Mouse (Mus musculus) forebrain, embryonic 13.5 days (tissue): Measurements from ENCODE around the gene Etnk2. TPM values are rescaled to one million over a fixed set of nuclear protein-coding genes. Genes with fewer than 3 reads are reported as not detected.

ENCODE experiments used
- ATAC-seq: fragments of 200-750 bp; cut with Nextera tagmentation; 2 replicates; pipeline ENCODE4 v1.8.0; 2017
- H3K27ac ChIP-seq: fragments of 300-500 bp; sonication (generic); 2 replicates; pipeline ENCODE4 v1.5.1; 2015; ENCODE audit warnings: inconsistent platforms, mild to moderate bottlenecking, moderate library complexity
- H3K27me3 ChIP-seq: fragments of 300-500 bp; sonication (generic); 2 replicates; pipeline ENCODE4 v1.6.1; 2015; ENCODE audit warnings: mild to moderate bottlenecking, inconsistent platforms
- H3K36me3 ChIP-seq: fragments of 300-500 bp; sonication (generic); 2 replicates; pipeline ENCODE4 v1.6.1; 2015; ENCODE audit warnings: mild to moderate bottlenecking, inconsistent platforms; ENCODE audit not compliant: poor library complexity, severe bottlenecking
- H3K4me1 ChIP-seq: fragments of 300-500 bp; sonication (generic); 2 replicates; pipeline ENCODE4 v1.6.1; 2015; ENCODE audit warnings: inconsistent platforms
- H3K4me2 ChIP-seq: fragments of 300-500 bp; sonication (generic); 2 replicates; pipeline ENCODE4 v1.6.1; 2015; ENCODE audit warnings: inconsistent platforms, mild to moderate bottlenecking, moderate library complexity
- H3K4me3 ChIP-seq: fragments of 300-500 bp; sonication (generic); 2 replicates; pipeline ENCODE4 v1.5.1; 2015; ENCODE audit warnings: mild to moderate bottlenecking, inconsistent platforms
- H3K9ac ChIP-seq: fragments of 300-500 bp; sonication (generic); 2 replicates; pipeline ENCODE4 v1.6.1; 2015; ENCODE audit warnings: mild to moderate bottlenecking, inconsistent platforms
- H3K9me3 ChIP-seq: fragments of 300-500 bp; sonication (generic); replicated peaks from 2 replicates; pipeline ENCODE4 v1.6.1; 2016; ENCODE audit warnings: inconsistent platforms
- WGBS: fragments of 180-500 bp; shearing (Covaris S2); methylation state at CpG from one replicate; pipeline ENCODE4 v1.1.7; 2015; 5-methylcytosine and 5-hydroxymethylcytosine counted together
- polyA plus RNA-seq: library from polyadenylated mRNA; unstranded; fragments of >200 nt; fragmentation: Nextera tagmentation; extraction: Ambion mirVana; gene quantifications from 2 replicates; pipeline ENCODE4 v1.2.1, GENCODE M21; 2015

Gene Etnk2
- 2.9 TPM in 2 replicates for polyA plus RNA-seq

DNA sequence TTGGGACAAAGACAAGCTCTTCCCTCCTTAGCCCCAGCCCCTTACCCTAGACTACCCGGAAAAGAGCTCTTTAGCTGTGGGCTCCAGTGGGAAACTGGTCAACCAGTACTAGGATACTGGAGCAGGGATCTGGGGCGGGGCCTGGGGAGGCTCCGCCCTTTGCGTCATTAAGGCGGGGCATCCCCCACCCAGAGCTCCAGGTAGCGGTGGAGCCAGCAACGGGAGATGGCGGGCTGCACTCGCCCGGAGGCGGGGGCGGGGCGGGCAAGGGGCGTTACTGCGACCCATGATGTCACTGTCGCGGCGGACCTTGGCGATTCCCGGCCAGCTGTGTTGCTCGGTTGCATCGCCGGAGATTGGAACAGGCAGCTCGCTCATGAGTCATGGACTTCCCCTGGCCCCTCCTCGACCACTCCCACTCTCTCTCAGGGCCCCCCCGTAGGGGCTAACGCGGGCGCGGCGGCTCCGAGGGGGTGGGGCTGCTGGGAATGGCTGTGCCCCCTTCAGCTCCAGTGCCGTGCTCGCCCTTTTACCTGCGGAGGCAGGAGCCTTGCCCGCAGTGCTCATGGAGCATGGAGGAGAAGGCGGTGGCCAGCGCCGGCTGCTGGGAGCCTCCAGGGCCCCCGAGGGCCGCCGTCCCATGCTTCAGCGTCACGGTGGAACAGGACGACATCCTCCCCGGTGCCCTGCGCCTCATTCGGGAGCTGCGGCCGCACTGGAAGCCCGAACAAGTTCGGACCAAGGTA is at the start of gene Etnk2:
Gene Etnk2 (plus strand): TSS at position 297 of the 746 bp plus-strand sequence.
- peak within 1 kb of the TSS; percentile 67 for H3K9ac ChIP-seq
- peak within 1 kb of the TSS; percentile 62 for H3K4me3 ChIP-seq
- H3K9me3 ChIP-seq, result no peaks in the 10 kb centered on the region
- H3K27me3 ChIP-seq, result peaks cover 51% of the 10 kb centered on the region
- H3K27ac ChIP-seq, result no peak within 1 kb of the TSS
- peak; percentile 75 for ATAC-seq
- peaks cover 36% of the 10 kb centered on the region for H3K4me1 ChIP-seq
- no peaks in the 10 kb centered on the region for H3K36me3 ChIP-seq
- WGBS, result under 1% methylated on average over 51 of the region's 52 CpGs
- peak within 1 kb of the TSS; percentile 97 for H3K4me2 ChIP-seq

DNA sequence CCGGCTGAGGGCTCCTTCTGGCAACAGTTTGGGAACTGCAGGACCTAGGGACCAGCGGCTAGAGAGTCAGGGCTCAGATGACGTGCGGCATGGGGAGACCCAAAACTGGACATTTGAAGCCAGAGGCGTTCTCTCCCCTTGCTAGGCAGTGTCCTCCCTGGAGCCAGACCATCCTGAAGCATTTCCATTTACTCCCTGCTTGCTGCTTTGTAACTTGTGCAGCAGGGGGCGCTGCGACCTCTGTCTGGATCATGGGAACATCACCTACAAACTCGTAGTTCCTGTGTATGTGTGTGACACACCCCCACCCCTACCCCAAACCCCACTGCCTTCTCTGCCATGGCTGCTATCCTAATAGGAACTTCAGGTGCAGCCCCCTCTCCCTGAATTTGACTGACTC is 49.0 kb upstream of the Etnk2 start:
- H3K27ac ChIP-seq, result no peak overlapping the region
- 0 out of 2 replicates have a peak, but pooled peaks cover 5% of the 10 kb centered on the region for H3K27me3 ChIP-seq
- 16% methylated on average over 8 of the region's 8 CpGs for WGBS
- no peak overlapping the region for H3K4me3 ChIP-seq
- peaks cover 9% of the 10 kb centered on the region for H3K9me3 ChIP-seq
- no peak for ATAC-seq
- H3K4me1 ChIP-seq, result peaks cover 13% of the 10 kb centered on the region
- H3K36me3 ChIP-seq, result no peaks in the 10 kb centered on the region
- no peak overlapping the region for H3K4me2 ChIP-seq
- no peak overlapping the region for H3K9ac ChIP-seq

DNA sequence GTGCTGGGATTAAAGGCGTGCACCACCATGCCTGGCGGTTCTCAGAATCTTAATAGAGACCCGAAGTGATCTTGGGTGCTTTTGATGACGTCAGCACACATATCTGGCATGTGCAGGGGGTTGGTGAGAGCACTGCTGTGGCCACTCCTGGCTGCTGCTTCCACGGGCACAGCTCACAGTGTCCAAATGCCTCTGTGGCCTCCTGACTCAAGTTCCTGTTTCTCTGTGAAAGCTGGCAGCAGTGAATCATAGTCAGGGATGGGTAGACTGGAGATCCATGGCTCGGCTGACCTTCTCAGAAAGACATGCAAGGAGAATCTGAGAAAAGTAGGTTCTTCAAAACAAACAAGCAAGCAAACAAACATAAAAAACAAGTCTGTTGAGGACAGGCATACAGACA is 47.6 kb upstream of the Etnk2 start:
- 86% methylated on average over 6 of the region's 6 CpGs for WGBS
- Histone ChIP-seq H3K36me3 (no peaks in the 10 kb centered on the region), H3K4me3 (no peak overlapping the region), H3K4me2 (no peak overlapping the region), H3K27ac (no peak overlapping the region), H3K9me3 (peaks cover 9% of the 10 kb centered on the region), H3K4me1 (peaks cover 13% of the 10 kb centered on the region), H3K27me3 (no peaks in the 10 kb centered on the region), H3K9ac (no peak overlapping the region)
- no peak for ATAC-seq

DNA sequence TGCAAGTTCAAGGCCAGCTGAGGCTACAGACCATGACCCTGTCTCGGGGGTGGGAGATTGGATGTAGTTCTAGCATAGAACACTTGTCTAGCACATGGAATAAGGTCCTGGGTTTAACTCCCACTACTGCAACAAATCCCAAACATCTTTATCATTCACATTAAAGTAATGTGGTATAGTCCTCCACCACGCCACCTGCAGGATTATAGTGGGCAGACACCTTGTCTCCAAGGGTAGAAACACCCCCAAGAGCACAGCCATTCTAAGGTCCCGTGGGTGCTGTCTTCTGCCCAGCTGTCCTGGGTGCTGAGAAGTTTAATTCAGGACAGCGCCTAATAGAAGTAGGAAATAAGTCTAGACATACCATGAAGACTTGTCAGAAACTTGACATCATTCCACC is 46.8 kb upstream of the Etnk2 start:
- Histone ChIP-seq H3K36me3 (no peaks in the 10 kb centered on the region), H3K9me3 (peaks cover 9% of the 10 kb centered on the region), H3K9ac (no peak overlapping the region), H3K27me3 (no peaks in the 10 kb centered on the region), H3K4me2 (no peak overlapping the region), H3K4me3 (no peak overlapping the region), H3K4me1 (peaks cover 13% of the 10 kb centered on the region), H3K27ac (no peak overlapping the region)
- no peak for ATAC-seq
- WGBS, result 90% methylated on average over 4 of the region's 4 CpGs

DNA sequence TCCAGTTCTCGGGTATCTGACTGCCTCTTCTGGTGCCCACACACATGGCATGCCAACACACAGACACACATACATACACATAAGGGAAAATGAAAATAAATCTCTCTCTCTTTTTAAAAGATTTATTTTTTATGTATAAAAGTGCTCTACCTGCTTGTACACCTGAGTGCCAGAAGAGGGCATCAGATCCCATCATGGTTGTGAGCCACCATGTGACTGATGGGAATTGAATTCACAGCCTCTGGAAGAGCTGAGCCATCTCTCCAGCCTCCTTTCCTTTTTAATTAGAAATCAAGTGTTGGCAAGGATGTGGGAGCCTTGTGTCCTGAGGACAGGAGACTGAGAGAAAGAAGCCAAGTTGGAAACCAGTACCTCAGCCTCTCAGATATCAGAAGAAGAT is 46.2 kb upstream of the Etnk2 start:
- H3K9me3 ChIP-seq, result peaks cover 9% of the 10 kb centered on the region
- H3K9ac ChIP-seq, result no peak overlapping the region
- H3K4me2 ChIP-seq, result no peak overlapping the region
- no peak for ATAC-seq
- H3K4me1 ChIP-seq, result peaks cover 7% of the 10 kb centered on the region
- H3K4me3 ChIP-seq, result no peak overlapping the region
- no peaks in the 10 kb centered on the region for H3K36me3 ChIP-seq
- 81% methylated on average over 1 of the region's 1 CpGs for WGBS
- H3K27me3 ChIP-seq, result no peaks in the 10 kb centered on the region
- no peak overlapping the region for H3K27ac ChIP-seq

DNA sequence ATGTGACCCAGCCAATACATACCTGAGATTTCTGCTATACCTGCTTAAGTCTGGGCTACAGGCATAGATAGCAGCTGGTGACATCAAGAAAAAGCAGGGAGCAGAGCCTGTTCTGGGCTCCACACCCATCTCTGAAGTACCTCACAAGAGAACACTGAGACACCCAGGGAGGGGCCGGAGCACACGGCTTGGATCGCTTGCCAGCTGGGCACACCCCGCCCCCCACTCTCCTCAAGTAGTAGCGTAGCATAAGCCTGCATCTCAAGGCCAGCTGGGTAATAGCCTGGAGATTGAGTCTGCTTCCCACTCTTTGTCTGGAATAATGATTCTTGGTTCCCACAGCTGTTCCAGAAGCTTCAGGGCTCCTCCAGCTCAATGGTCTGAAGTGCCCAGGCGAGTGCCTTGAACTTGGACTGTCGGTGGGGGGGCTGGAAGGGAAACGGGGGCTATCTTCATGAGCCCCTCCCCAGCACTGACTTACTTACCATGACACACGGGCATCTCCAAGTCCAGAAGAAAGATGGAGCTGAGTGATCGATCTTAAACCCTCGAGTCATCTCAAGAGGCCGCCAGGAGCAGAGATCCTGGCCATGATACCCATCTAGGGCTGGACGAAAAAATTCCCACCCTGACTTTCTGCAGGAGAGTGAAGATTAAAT is 42.0 kb upstream of the Etnk2 start, which contains the start of gene Kiss1:
Gene Kiss1 (plus strand): TSS at position 609 of the 659 bp plus-strand sequence.
- H3K9ac ChIP-seq, result no peak within 1 kb of the TSS
- H3K4me2 ChIP-seq, result no peak within 1 kb of the TSS
- WGBS, result 74% methylated on average over 13 of the region's 13 CpGs
- peak; percentile 75; the same call in 1 of the 2 replicates for ATAC-seq
- no peak within 1 kb of the TSS for H3K4me3 ChIP-seq
- H3K36me3 ChIP-seq, result no peaks in the 10 kb centered on the region
- H3K27me3 ChIP-seq, result no peaks in the 10 kb centered on the region
- H3K9me3 ChIP-seq, result peaks cover 9% of the 10 kb centered on the region
- no peaks in the 10 kb centered on the region; the same call in none of the 2 replicates for H3K4me1 ChIP-seq
- H3K27ac ChIP-seq, result no peak within 1 kb of the TSS

DNA sequence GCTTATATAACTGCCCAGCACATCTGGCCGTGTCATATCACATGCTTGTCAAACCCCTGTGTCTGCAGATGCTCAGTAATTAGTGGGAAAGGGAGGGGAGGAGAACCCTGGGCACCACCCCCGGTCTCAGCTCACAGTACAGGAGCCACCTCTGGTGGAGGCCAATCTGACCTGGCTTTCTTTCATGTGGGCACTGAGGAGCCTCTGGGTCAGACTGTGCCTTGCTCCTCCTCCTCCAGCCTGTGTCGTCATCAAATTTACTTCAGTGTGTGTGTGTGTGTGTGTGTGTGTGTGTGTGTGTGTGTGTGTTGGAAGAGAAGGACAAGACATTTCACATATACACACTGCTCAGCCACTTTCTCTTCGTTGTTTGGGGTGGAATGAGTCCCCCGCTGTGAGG is 40.0 kb upstream of the Etnk2 start:
- 49% methylated on average over 5 of the region's 5 CpGs for WGBS
- no peak overlapping the region for H3K9ac ChIP-seq

DNA sequence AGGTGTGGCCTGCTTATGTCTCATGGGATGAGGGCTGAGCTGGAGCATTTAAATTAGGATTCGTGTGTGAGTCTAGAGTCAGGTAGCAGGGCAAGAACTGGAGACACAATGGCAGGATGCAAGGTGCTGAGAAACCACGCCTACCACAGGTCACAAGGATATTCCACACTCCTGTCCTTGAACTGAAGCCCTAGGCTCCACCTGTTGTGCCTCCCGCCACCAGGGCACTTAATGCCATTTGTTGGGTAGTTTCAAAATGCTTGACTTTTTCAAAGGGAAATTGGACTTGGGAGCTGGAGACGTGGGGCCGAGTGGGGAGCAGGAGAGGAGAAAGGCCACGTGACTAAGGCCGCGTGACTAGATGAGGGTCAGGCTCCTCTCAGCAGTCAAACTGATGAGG is 37.4 kb upstream of the Etnk2 start:
- H3K36me3 ChIP-seq, result no peaks in the 10 kb centered on the region
- 83% methylated on average over 8 of the region's 8 CpGs for WGBS
- H3K4me3 ChIP-seq, result no peak overlapping the region
- no peak for ATAC-seq
- no peak overlapping the region for H3K27ac ChIP-seq
- H3K27me3 ChIP-seq, result peaks cover 11% of the 10 kb centered on the region; the same call in 1 of the 2 replicates
- no peak overlapping the region for H3K4me2 ChIP-seq
- H3K9me3 ChIP-seq, result no peaks in the 10 kb centered on the region
- H3K9ac ChIP-seq, result no peak overlapping the region
- peaks cover 22% of the 10 kb centered on the region for H3K4me1 ChIP-seq

More for the DNA sequence above, 40.0 kb upstream of the Etnk2 start:
- H3K4me3 ChIP-seq, result no peak overlapping the region
- H3K36me3 ChIP-seq, result no peaks in the 10 kb centered on the region
- H3K9me3 ChIP-seq, result peaks cover 4% of the 10 kb centered on the region; the same call in 1 of the 2 replicates
- H3K27me3 ChIP-seq, result no peaks in the 10 kb centered on the region; the same call in 1 of the 2 replicates
- H3K27ac ChIP-seq, result no peak overlapping the region
- peaks cover 6% of the 10 kb centered on the region for H3K4me1 ChIP-seq
- H3K4me2 ChIP-seq, result no peak overlapping the region
- ATAC-seq, result no peak

DNA sequence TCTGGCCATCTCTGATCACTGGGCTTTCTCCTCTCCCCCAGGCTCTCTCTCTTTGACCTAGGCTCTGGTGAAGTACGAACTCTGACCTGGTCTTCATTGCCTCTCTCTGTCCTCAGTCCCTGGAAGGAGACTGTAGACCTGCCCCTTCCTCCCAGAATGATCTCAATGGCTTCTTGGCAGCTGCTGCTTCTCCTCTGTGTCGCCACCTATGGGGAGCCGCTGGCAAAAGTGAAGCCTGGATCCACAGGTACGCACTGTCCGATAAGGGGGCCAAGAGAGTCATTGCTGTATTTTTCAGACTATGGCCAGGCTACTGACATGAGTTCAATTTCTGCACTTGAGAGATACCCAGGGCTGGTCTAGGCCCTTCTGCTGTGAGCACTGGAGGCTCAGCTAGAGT is 36.3 kb upstream of the Etnk2 start:
- Histone ChIP-seq H3K27ac (no peak overlapping the region), H3K36me3 (no peaks in the 10 kb centered on the region), H3K9me3 (no peaks in the 10 kb centered on the region), H3K27me3 (peaks cover 11% of the 10 kb centered on the region; the same call in 1 of the 2 replicates), H3K9ac (no peak overlapping the region), H3K4me2 (no peak overlapping the region), H3K4me3 (no peak overlapping the region), H3K4me1 (peaks cover 28% of the 10 kb centered on the region)
- ATAC-seq, result no peak
- 66% methylated on average over 5 of the region's 5 CpGs for WGBS

DNA sequence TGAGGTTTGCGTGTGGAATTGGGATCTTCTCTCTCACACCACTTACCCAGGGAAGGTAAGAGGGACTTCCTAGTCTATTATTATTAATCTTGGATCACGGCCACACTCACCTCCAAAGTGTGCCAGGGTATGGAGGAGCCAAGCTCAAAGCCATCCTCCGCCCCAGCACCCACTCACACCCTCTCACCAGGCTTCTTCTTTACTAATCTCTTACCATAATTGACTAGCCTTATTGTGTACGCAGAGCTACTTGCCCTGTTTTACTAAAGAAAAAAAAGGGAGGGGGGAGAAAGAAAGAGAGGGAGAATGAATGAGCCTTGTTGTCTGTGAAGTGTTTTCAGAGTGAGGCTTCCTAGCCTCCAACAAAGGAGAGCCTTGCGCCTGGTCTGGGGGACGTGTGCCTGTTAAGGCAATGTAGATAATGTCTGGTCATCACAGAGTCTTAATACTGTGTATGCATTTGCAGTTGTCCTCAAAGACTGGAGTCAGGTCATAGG is 35.0 kb upstream of the Etnk2 start:
- Histone ChIP-seq H3K27ac (no peak overlapping the region), H3K27me3 (peaks cover 11% of the 10 kb centered on the region; the same call in 1 of the 2 replicates), H3K4me3 (no peak overlapping the region), H3K9ac (no peak overlapping the region), H3K36me3 (no peaks in the 10 kb centered on the region), H3K4me1 (peaks cover 28% of the 10 kb centered on the region), H3K9me3 (no peaks in the 10 kb centered on the region), H3K4me2 (0 out of 2 replicates have a peak overlapping the region, but pooled peaks have one; percentile 59)
- WGBS, result 20% methylated on average over 6 of the region's 6 CpGs
- peak; percentile 54; the same call in 1 of the 2 replicates for ATAC-seq

DNA sequence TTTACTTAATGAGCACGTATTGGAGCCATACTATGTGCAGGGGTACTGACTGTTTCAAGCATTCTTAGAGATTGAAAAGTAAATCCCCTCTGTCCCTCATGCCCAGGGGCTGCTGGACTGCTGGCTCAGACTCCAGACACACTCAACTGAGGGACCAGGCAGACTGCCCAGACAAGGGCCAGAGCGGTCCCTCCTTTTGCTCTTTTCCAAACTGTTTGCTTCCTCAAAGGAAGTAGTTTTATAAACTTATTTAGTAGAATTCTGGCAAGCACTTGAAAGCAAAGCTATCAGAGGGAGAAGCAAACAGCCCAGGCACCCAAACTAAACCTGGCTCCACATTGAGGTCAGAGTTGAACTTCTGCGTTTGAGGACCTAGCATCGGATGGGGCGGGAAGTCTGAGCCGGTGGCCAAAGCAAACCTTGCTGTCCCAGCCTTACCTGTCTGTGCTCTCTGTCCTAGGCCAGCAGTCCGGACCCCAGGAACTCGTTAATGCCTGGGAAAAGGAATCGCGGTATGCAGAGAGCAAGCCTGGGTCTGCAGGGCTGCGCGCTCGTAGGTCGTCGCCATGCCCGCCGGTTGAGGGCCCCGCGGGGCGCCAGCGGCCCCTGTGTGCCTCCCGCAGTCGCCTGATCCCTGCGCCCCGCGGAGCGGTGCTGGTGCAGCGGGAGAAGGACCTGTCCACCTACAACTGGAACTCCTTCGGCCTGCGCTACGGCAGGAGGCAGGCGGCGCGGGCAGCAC is 34.3 kb upstream of the Etnk2 start:
- WGBS, result 5% methylated on average over 34 of the region's 34 CpGs
- Histone ChIP-seq H3K4me1 (peaks cover 28% of the 10 kb centered on the region), H3K4me3 (peak overlapping the region; percentile 31), H3K9ac (peak overlapping the region; percentile 51; the same call in 1 of the 2 replicates), H3K27me3 (peaks cover 11% of the 10 kb centered on the region; the same call in 1 of the 2 replicates), H3K27ac (no peak overlapping the region), H3K9me3 (no peaks in the 10 kb centered on the region), H3K4me2 (peak overlapping the region; percentile 59), H3K36me3 (no peaks in the 10 kb centered on the region)
- ATAC-seq, result no peak; the same call in 1 of the 2 replicates
